Mouse (Mus musculus): ENCODE measurements at regions not wholly inside any gene's neighbourhood (a gene's known extent, or its start where the extent isn't known, plus 50 kb on each side); places are given as distances from the start of the nearest gene placed in this dataset.

DNA sequence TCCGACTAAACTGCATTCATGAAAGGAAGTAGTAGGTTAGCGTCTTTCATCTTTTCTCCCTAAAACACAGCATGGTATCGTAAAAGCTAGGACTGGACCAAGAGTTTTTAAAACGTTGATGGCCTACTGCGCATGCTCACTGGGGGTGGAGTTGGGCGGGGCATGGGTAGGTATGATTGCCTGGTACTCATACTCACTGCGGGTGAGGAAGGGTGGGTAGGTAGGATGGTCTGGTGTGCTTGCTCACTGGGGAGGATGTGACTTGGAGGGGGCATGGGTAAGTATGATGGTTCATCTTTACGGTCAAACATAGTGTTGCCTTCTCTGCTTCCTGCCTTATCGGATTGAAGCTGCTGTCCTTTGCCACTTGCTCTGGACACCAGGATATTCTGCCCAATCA is 409.8 kb upstream of the Jarid2 start:
- DNase-seq (ENCODE audit: low spot score) = no peak
- Histone ChIP-seq H3K4me3 (no peak overlapping the region), H3K4me1 (peaks cover 13% of the 10 kb centered on the region; the same call in 1 of the 2 replicates), H3K27me3 (ENCODE audit: low read depth, poor library complexity, severe bottlenecking) (no peaks in the 10 kb centered on the region), H3K36me3 (no peaks in the 10 kb centered on the region), H3K9me3 (replicated peaks) (no peaks in the 10 kb centered on the region), H3K27ac (no peak overlapping the region)
- 85% methylated on average over 9 of the region's 9 CpGs for WGBS

DNA sequence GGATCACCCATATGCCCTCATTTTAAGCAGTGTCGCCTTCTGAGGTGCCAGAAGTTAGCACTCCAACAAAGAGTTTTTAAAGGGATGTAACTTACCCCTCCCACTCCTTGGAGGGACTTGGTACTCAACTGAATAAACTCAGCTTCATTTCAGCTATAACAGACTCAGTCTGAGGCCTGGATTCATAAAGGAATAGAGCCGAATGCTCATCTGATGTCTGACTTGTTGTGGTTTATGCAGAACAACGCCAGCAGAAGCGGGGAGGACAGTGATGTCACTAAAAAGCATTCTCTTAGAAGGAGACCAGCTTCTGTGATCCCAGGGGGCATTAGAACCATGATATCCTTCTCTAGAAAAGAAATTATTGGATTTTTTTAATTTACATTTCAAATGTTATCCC is 409.0 kb upstream of the Jarid2 start:
- H3K27ac ChIP-seq = no peak overlapping the region
- H3K9me3 ChIP-seq (replicated peaks) = no peaks in the 10 kb centered on the region
- H3K36me3 ChIP-seq = no peaks in the 10 kb centered on the region
- no peak overlapping the region for H3K4me3 ChIP-seq
- 89% methylated on average over 4 of the region's 4 CpGs for WGBS
- H3K27me3 ChIP-seq (ENCODE audit: low read depth, poor library complexity, severe bottlenecking) = no peaks in the 10 kb centered on the region
- H3K4me1 ChIP-seq = peaks cover 13% of the 10 kb centered on the region; the same call in 1 of the 2 replicates
- DNase-seq (ENCODE audit: low spot score) = no peak

- 45% methylated on average over 16 of the region's 16 CpGs for WGBS
- Histone ChIP-seq H3K4me3 (no peak overlapping the region), H3K27ac (no peak overlapping the region), H3K4me1 (peaks cover 13% of the 10 kb centered on the region; the same call in 1 of the 2 replicates), H3K36me3 (no peaks in the 10 kb centered on the region), H3K9me3 (replicated peaks) (no peaks in the 10 kb centered on the region), H3K27me3 (ENCODE audit: low read depth, poor library complexity, severe bottlenecking) (no peaks in the 10 kb centered on the region)
- DNase-seq (ENCODE audit: low spot score) = no peak
Measured at GRCm38 (mm10) chr13:44321009-44321596, 408.2 kb upstream of the Jarid2 start.

- Histone ChIP-seq H3K4me3 (no peak overlapping the region), H3K36me3 (no peaks in the 10 kb centered on the region), H3K27ac (no peak overlapping the region), H3K27me3 (ENCODE audit: low read depth, poor library complexity, severe bottlenecking) (no peaks in the 10 kb centered on the region), H3K9me3 (replicated peaks) (no peaks in the 10 kb centered on the region), H3K4me1 (peaks cover 33% of the 10 kb centered on the region)
- WGBS = 87% methylated on average over 8 of the region's 8 CpGs
- no peak for DNase-seq (ENCODE audit: low spot score)
Measured at GRCm38 (mm10) chr13:44328416-44328815, 400.9 kb upstream of the Jarid2 start.

- Histone ChIP-seq H3K9me3 (replicated peaks) (no peaks in the 10 kb centered on the region), H3K4me1 (peaks cover 33% of the 10 kb centered on the region), H3K4me3 (no peak overlapping the region), H3K27ac (peak overlapping the region; percentile 37; the same call in 1 of the 2 replicates), H3K36me3 (no peaks in the 10 kb centered on the region), H3K27me3 (ENCODE audit: low read depth, poor library complexity, severe bottlenecking) (no peaks in the 10 kb centered on the region)
- 62% methylated on average over 4 of the region's 4 CpGs for WGBS
- no peak for DNase-seq (ENCODE audit: low spot score)
Measured at GRCm38 (mm10) chr13:44329161-44329560, 400.1 kb upstream of the Jarid2 start.

- Histone ChIP-seq H3K27me3 (ENCODE audit: low read depth, poor library complexity, severe bottlenecking) (no peaks in the 10 kb centered on the region), H3K4me1 (peaks cover 33% of the 10 kb centered on the region), H3K9me3 (replicated peaks) (no peaks in the 10 kb centered on the region), H3K4me3 (no peak overlapping the region; the same call in 1 of the 2 replicates), H3K27ac (peak overlapping the region; percentile 37), H3K36me3 (no peaks in the 10 kb centered on the region)
- WGBS = 12% methylated on average over 10 of the region's 10 CpGs
- DNase-seq (ENCODE audit: low spot score) = peak; percentile 60
Measured at GRCm38 (mm10) chr13:44329701-44330100, 399.6 kb upstream of the Jarid2 start.

- H3K9me3 ChIP-seq (replicated peaks) = no peaks in the 10 kb centered on the region
- no peaks in the 10 kb centered on the region for H3K27me3 ChIP-seq (ENCODE audit: low read depth, poor library complexity, severe bottlenecking)
- no peaks in the 10 kb centered on the region for H3K36me3 ChIP-seq
- no peak overlapping the region for H3K27ac ChIP-seq
- peaks cover 33% of the 10 kb centered on the region for H3K4me1 ChIP-seq
- H3K4me3 ChIP-seq = no peak overlapping the region
- no peak for DNase-seq (ENCODE audit: low spot score)
- 67% methylated on average over 11 of the region's 11 CpGs for WGBS
Measured at GRCm38 (mm10) chr13:44332716-44333240, 396.5 kb upstream of the Jarid2 start.

- Histone ChIP-seq H3K4me3 (no peak overlapping the region), H3K4me1 (0 out of 2 replicates have a peak, but pooled peaks cover 6% of the 10 kb centered on the region), H3K36me3 (no peaks in the 10 kb centered on the region), H3K27ac (no peak overlapping the region), H3K27me3 (ENCODE audit: low read depth, poor library complexity, severe bottlenecking) (no peaks in the 10 kb centered on the region), H3K9me3 (replicated peaks) (no peaks in the 10 kb centered on the region)
- no peak for DNase-seq (ENCODE audit: low spot score)
- 48% methylated on average over 6 of the region's 6 CpGs for WGBS
Measured at GRCm38 (mm10) chr13:44339061-44339741, 390.1 kb upstream of the Jarid2 start.

GRCm38 (mm10) chr13:44345094-44345493 is 384.2 kb upstream of the Jarid2 start:
- Histone ChIP-seq H3K4me1 (peaks cover 11% of the 10 kb centered on the region), H3K27me3 (ENCODE audit: low read depth, poor library complexity, severe bottlenecking) (0 out of 2 replicates have a peak, but pooled peaks cover 3% of the 10 kb centered on the region), H3K27ac (no peak overlapping the region), H3K36me3 (no peaks in the 10 kb centered on the region), H3K4me3 (no peak overlapping the region), H3K9me3 (replicated peaks) (no peaks in the 10 kb centered on the region)
- 94% methylated on average over 6 of the region's 6 CpGs for WGBS
- no peak for DNase-seq (ENCODE audit: low spot score)

- no peaks in the 10 kb centered on the region for H3K9me3 ChIP-seq (replicated peaks)
- WGBS = 89% methylated on average over 4 of the region's 4 CpGs
- H3K27ac ChIP-seq = no peak overlapping the region
- no peak for DNase-seq (ENCODE audit: low spot score)
- H3K27me3 ChIP-seq (ENCODE audit: low read depth, poor library complexity, severe bottlenecking) = 0 out of 2 replicates have a peak, but pooled peaks cover 3% of the 10 kb centered on the region
- no peak overlapping the region for H3K4me3 ChIP-seq
- H3K36me3 ChIP-seq = no peaks in the 10 kb centered on the region
- H3K4me1 ChIP-seq = peaks cover 11% of the 10 kb centered on the region
Measured at GRCm38 (mm10) chr13:44346636-44347035, 382.6 kb upstream of the Jarid2 start.

DNA sequence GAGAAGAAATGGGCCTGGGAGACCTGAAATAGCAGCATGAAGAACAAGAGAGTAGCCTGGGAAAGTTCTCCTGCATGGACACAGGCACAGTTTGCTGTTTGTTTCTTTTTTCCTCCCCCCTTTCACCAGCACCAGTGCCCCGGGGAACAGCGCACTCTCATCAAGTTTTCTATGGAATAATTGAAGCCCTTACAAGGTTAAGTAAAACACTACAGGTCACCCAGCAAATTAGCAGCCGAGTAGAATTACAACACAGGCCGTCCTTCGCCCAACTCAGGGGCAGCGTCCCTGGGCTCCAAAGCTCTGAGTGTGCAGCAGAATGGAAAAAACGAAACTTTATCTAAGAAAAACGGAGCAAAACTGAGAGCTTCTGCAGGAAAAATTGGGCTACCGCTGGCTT is 381.6 kb upstream of the Jarid2 start:
- Histone ChIP-seq H3K4me3 (no peak overlapping the region), H3K4me1 (peaks cover 11% of the 10 kb centered on the region), H3K9me3 (replicated peaks) (no peaks in the 10 kb centered on the region), H3K36me3 (no peaks in the 10 kb centered on the region), H3K27ac (peak overlapping the region; percentile 39; the same call in 1 of the 2 replicates), H3K27me3 (ENCODE audit: low read depth, poor library complexity, severe bottlenecking) (0 out of 2 replicates have a peak, but pooled peaks cover 3% of the 10 kb centered on the region)
- no peak for DNase-seq (ENCODE audit: low spot score)
- WGBS = 66% methylated on average over 9 of the region's 9 CpGs

GRCm38 (mm10) chr13:44353899-44354298 is 375.4 kb upstream of the Jarid2 start:
- Histone ChIP-seq H3K36me3 (no peaks in the 10 kb centered on the region), H3K9me3 (replicated peaks) (no peaks in the 10 kb centered on the region), H3K27me3 (ENCODE audit: low read depth, poor library complexity, severe bottlenecking) (0 out of 2 replicates have a peak, but pooled peaks cover 5% of the 10 kb centered on the region), H3K27ac (peak overlapping the region; percentile 40; the same call in 1 of the 2 replicates), H3K4me1 (peaks cover 23% of the 10 kb centered on the region; the same call in 1 of the 2 replicates), H3K4me3 (no peak overlapping the region)
- no peak for DNase-seq (ENCODE audit: low spot score)
- 77% methylated on average over 9 of the region's 9 CpGs for WGBS

DNA sequence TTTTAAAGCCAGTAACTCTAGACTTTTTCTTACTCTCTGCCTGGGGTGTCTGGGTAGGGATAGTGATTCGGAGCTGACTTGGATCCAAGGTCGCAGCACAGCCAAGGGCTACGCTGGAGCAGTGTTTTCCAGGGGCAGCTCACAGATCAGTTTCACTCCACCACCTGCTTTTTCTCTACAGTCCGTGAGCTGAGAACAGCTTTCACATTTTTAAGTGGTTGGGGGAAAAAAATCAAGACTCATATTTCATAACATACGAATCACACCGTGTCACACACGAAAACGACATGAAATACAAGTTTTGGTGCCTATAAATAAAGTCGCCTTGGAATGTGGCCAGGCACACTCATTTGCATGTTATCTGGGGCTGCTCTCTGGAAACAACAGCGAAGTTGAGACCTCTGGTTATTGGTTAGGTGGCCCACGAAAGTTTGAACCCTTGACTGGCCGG is 373.5 kb upstream of the Jarid2 start:
- H3K27me3 ChIP-seq (ENCODE audit: low read depth, poor library complexity, severe bottlenecking) = 0 out of 2 replicates have a peak, but pooled peaks cover 5% of the 10 kb centered on the region
- no peak for DNase-seq (ENCODE audit: low spot score)
- WGBS = 78% methylated on average over 12 of the region's 12 CpGs
- H3K27ac ChIP-seq = 0 out of 2 replicates have a peak overlapping the region, but pooled peaks have one; percentile 4
- no peaks in the 10 kb centered on the region for H3K36me3 ChIP-seq
- peaks cover 29% of the 10 kb centered on the region for H3K4me1 ChIP-seq
- H3K4me3 ChIP-seq = no peak overlapping the region
- H3K9me3 ChIP-seq (replicated peaks) = no peaks in the 10 kb centered on the region
